Mouse (Mus musculus) midbrain, embryonic 12.5 days (tissue): ENCODE measurements around the gene Vps33a. TPM values are rescaled to one million over a fixed set of nuclear protein-coding genes. Genes with fewer than 3 reads are reported as not detected.
A peak's percentile ranks its signal among the peaks of the same experiment; 100 is the strongest.

ENCODE experiments used
- ATAC-seq: fragments of 200-750 bp; cut with Nextera tagmentation; 2 replicates; pipeline ENCODE4 v1.8.0; 2017; ENCODE audit warnings: low read depth, moderate TSS enrichment, moderate library complexity; ENCODE audit not compliant: low FRiP score
- H3K27ac ChIP-seq: fragments of 300-500 bp; sonication (generic); replicated peaks from 2 replicates; pipeline ENCODE4 v1.5.1; 2016; ENCODE audit warnings: mild to moderate bottlenecking
- H3K27me3 ChIP-seq: fragments of 300-500 bp; sonication (generic); 2 replicates; pipeline ENCODE4 v1.6.1; 2016; ENCODE audit warnings: mild to moderate bottlenecking
- H3K36me3 ChIP-seq: fragments of 300-500 bp; sonication (generic); 2 replicates; pipeline ENCODE4 v1.6.1; 2016
- H3K4me1 ChIP-seq: fragments of 300-500 bp; sonication (generic); 2 replicates; pipeline ENCODE4 v1.6.1; 2016
- H3K4me2 ChIP-seq: fragments of 300-500 bp; sonication (generic); replicated peaks from 2 replicates; pipeline ENCODE4 v1.6.1; 2016; ENCODE audit warnings: mild to moderate bottlenecking, moderate library complexity
- H3K4me3 ChIP-seq: fragments of 300-500 bp; sonication (generic); 2 replicates; pipeline ENCODE4 v1.5.1; 2016; ENCODE audit warnings: mild to moderate bottlenecking
- H3K9ac ChIP-seq: fragments of 300-500 bp; sonication (generic); replicated peaks from 2 replicates; pipeline ENCODE4 v1.6.1; 2016; ENCODE audit warnings: mild to moderate bottlenecking, moderate library complexity
- H3K9me3 ChIP-seq: fragments of 300-500 bp; sonication (generic); 2 replicates; pipeline ENCODE4 v1.6.1; 2016; ENCODE audit warnings: mild to moderate bottlenecking
- WGBS: fragments of 180-500 bp; shearing (Covaris S2); methylation state at CpG from one replicate; pipeline ENCODE4 v1.1.7; 2016; 5-methylcytosine and 5-hydroxymethylcytosine counted together
- polyA plus RNA-seq: library from polyadenylated mRNA; unstranded; fragments of >200 nt; fragmentation: Nextera tagmentation; extraction: Ambion mirVana; gene quantifications from 2 replicates; pipeline ENCODE4 v1.2.1, GENCODE M21; 2016

Vps33a gene
- polyA plus RNA-seq = 39.7 and 40.4 TPM in 2 replicates

DNA sequence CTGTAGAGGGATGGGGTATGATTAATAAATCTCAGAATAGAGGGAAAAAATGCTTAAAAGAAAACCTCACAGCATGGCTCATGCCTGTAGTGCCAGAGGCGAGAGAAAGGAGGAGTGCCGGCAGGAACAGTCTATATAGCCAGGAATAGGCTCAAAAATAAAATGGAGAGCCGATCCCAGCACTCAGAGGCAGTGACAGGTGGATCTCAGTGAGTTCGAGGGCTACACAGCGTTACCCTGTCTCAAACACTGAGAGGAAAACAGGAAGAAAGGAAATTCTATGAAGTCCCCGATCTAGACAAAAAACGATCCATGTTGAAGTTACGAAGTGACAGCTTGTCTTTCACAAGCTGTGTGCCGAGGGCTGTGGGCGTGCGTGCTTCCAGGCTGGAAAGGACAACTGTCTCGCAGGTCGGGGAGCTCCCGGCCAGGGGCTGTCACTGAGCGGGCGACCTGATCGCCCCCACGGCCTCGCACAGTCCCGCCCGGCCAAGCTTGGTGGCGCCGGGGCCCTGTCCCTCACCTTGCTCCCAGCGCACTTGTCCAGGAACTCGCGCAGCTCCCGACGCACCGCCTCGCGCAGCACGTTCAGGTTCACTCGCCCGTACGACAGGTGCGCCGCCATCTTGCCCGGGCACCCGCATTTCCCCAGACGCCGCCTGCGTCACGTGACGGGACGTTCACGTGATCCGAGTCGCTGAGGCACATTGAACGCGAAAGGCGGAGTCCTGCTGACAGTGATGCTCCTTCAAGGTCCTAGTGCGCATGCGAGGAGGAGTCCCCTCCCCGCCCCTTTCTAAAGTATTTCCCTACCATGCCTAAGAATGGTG lies at the start of gene Vps33a:
Gene Vps33a, minus strand, starts transcription at position 682 of the 830 bp plus-strand sequence.
- no peaks in the 10 kb centered on the region for H3K27me3 ChIP-seq
- no peak within 1 kb of the TSS; the same call in 1 of the 2 replicates for H3K27ac ChIP-seq
- H3K4me1 ChIP-seq = peaks cover 11% of the 10 kb centered on the region
- under 1% methylated on average over 54 of the region's 54 CpGs for WGBS
- peak within 1 kb of the TSS; percentile 80 for H3K4me2 ChIP-seq
- no peaks in the 10 kb centered on the region for H3K9me3 ChIP-seq
- ATAC-seq = peak; percentile 93
- peak within 1 kb of the TSS; percentile 73 for H3K9ac ChIP-seq
- peak within 1 kb of the TSS; percentile 92 for H3K4me3 ChIP-seq
- H3K36me3 ChIP-seq = peaks cover 27% of the 10 kb centered on the region

- Histone ChIP-seq H3K4me1 (no peaks in the 10 kb centered on the region), H3K4me3 (no peak overlapping the region), H3K9me3 (no peaks in the 10 kb centered on the region), H3K4me2 (no peak overlapping the region), H3K36me3 (peaks cover 42% of the 10 kb centered on the region), H3K9ac (no peak overlapping the region), H3K27me3 (no peaks in the 10 kb centered on the region), H3K27ac (no peak overlapping the region)
- ATAC-seq = no peak
- WGBS = 55% methylated on average over 13 of the region's 13 CpGs
Observed at GRCm38 (mm10) chr5:123622421-123622820, 49.6 kb upstream of the Vps33a start.

DNA sequence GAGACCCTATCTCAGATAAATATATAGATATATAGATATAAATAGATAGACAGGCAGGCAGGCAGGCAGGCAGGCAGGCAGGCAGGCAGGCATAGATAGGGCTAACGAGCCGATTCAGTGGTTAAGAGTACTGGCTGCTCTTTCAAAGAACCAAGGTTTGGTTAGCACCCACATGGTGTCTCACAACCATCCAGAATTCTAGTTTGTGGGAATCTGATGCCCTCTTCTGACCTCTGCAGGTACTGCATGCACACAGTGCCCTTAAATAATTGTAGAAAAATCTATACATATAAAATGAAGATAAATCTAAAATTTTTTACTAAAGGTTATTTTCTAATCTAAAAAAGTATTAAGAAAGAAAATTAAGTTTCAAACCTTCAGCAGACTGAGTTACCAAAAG lies 45.7 kb upstream of the Vps33a start:
- ATAC-seq = no peak
- WGBS = 82% methylated on average over 2 of the region's 2 CpGs
- Histone ChIP-seq H3K4me1 (no peaks in the 10 kb centered on the region), H3K4me3 (no peak overlapping the region), H3K9me3 (no peaks in the 10 kb centered on the region), H3K36me3 (peaks cover 68% of the 10 kb centered on the region), H3K9ac (no peak overlapping the region), H3K27ac (no peak overlapping the region), H3K4me2 (no peak overlapping the region), H3K27me3 (no peaks in the 10 kb centered on the region)

GRCm38 (mm10) chr5:123614246-123614645 lies 41.4 kb upstream of the Vps33a start:
- no peak overlapping the region for H3K9ac ChIP-seq
- H3K9me3 ChIP-seq = no peaks in the 10 kb centered on the region
- H3K4me3 ChIP-seq = no peak overlapping the region
- no peaks in the 10 kb centered on the region for H3K27me3 ChIP-seq
- no peak overlapping the region for H3K4me2 ChIP-seq
- H3K27ac ChIP-seq = no peak overlapping the region
- no peaks in the 10 kb centered on the region for H3K4me1 ChIP-seq
- WGBS = 95% methylated on average over 24 of the region's 24 CpGs
- H3K36me3 ChIP-seq = peaks cover 78% of the 10 kb centered on the region
- ATAC-seq = no peak

GRCm38 (mm10) chr5:123609843-123610242 lies 37.0 kb upstream of the Vps33a start:
- no peak overlapping the region for H3K4me2 ChIP-seq
- no peak overlapping the region for H3K4me3 ChIP-seq
- no peaks in the 10 kb centered on the region for H3K9me3 ChIP-seq
- H3K4me1 ChIP-seq = no peaks in the 10 kb centered on the region
- no peak for ATAC-seq
- 32% methylated on average over 4 of the region's 4 CpGs for WGBS
- H3K27me3 ChIP-seq = no peaks in the 10 kb centered on the region
- no peak overlapping the region for H3K9ac ChIP-seq
- H3K36me3 ChIP-seq = peaks cover 86% of the 10 kb centered on the region
- no peak overlapping the region for H3K27ac ChIP-seq

DNA sequence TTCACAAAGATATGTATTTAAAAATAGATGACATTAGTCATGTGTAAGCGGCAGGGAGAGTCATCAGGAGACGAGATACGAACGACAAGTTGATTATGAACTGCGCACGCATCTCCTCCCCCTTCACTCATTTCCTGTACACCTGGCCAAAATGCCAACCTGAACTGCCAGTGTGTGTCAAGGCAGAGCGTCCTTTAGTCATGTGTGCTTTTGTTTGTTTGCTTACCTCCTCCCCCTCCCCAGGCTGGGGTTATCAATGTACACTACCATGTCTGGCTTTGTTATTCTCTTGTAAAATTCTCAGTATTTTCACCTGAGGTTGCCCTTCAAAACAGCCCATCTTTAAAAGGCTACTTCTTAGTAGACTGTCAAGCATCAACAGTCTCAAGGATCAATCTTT lies 36.6 kb upstream of the Vps33a start:
- H3K36me3 ChIP-seq = peaks cover 83% of the 10 kb centered on the region
- H3K4me2 ChIP-seq = no peak overlapping the region
- H3K27me3 ChIP-seq = no peaks in the 10 kb centered on the region
- no peaks in the 10 kb centered on the region for H3K4me1 ChIP-seq
- no peak overlapping the region for H3K27ac ChIP-seq
- no peaks in the 10 kb centered on the region for H3K9me3 ChIP-seq
- ATAC-seq = no peak
- WGBS = 97% methylated on average over 7 of the region's 7 CpGs
- no peak overlapping the region for H3K9ac ChIP-seq
- H3K4me3 ChIP-seq = no peak overlapping the region

- WGBS = 72% methylated on average over 3 of the region's 3 CpGs
- H3K4me3 ChIP-seq = no peak overlapping the region
- no peak overlapping the region for H3K4me2 ChIP-seq
- H3K9me3 ChIP-seq = no peaks in the 10 kb centered on the region
- no peak for ATAC-seq
- H3K27ac ChIP-seq = no peak overlapping the region
- no peaks in the 10 kb centered on the region for H3K4me1 ChIP-seq
- H3K9ac ChIP-seq = no peak overlapping the region
- peaks cover 75% of the 10 kb centered on the region for H3K36me3 ChIP-seq
- H3K27me3 ChIP-seq = no peaks in the 10 kb centered on the region
Observed at GRCm38 (mm10) chr5:123607211-123607669, 34.4 kb upstream of the Vps33a start.

GRCm38 (mm10) chr5:123603496-123603895 lies 30.7 kb upstream of the Vps33a start:
- Histone ChIP-seq H3K27me3 (no peaks in the 10 kb centered on the region), H3K4me1 (no peaks in the 10 kb centered on the region), H3K9me3 (no peaks in the 10 kb centered on the region), H3K36me3 (peaks cover 71% of the 10 kb centered on the region), H3K27ac (no peak overlapping the region), H3K4me2 (no peak overlapping the region), H3K4me3 (no peak overlapping the region), H3K9ac (no peak overlapping the region)
- 59% methylated on average over 11 of the region's 11 CpGs for WGBS
- no peak for ATAC-seq

GRCm38 (mm10) chr5:123602174-123602573 lies 29.3 kb upstream of the Vps33a start:
- 94% methylated on average over 6 of the region's 6 CpGs for WGBS
- H3K36me3 ChIP-seq = peaks cover 66% of the 10 kb centered on the region
- no peaks in the 10 kb centered on the region for H3K27me3 ChIP-seq

GRCm38 (mm10) chr5:123599319-123599718 lies 26.5 kb upstream of the Vps33a start:
- Histone ChIP-seq H3K9ac (no peak overlapping the region), H3K4me1 (no peaks in the 10 kb centered on the region), H3K36me3 (peaks cover 57% of the 10 kb centered on the region), H3K4me3 (no peak overlapping the region), H3K9me3 (no peaks in the 10 kb centered on the region), H3K27ac (no peak overlapping the region), H3K4me2 (no peak overlapping the region), H3K27me3 (no peaks in the 10 kb centered on the region)
- 41% methylated on average over 6 of the region's 6 CpGs for WGBS
- no peak for ATAC-seq

More at GRCm38 (mm10) chr5:123602174-123602573, 29.3 kb upstream of the Vps33a start:
- ATAC-seq = no peak
- H3K4me1 ChIP-seq = no peaks in the 10 kb centered on the region
- no peaks in the 10 kb centered on the region for H3K9me3 ChIP-seq
- H3K9ac ChIP-seq = no peak overlapping the region
- no peak overlapping the region for H3K4me3 ChIP-seq
- H3K27ac ChIP-seq = no peak overlapping the region
- no peak overlapping the region for H3K4me2 ChIP-seq

GRCm38 (mm10) chr5:123593622-123594280 lies 20.9 kb upstream of the Vps33a start:
- Histone ChIP-seq H3K36me3 (peaks cover 56% of the 10 kb centered on the region), H3K4me3 (no peak overlapping the region), H3K27ac (no peak overlapping the region), H3K4me2 (no peak overlapping the region), H3K9ac (no peak overlapping the region), H3K4me1 (no peaks in the 10 kb centered on the region), H3K9me3 (no peaks in the 10 kb centered on the region), H3K27me3 (no peaks in the 10 kb centered on the region)
- 81% methylated on average over 10 of the region's 10 CpGs for WGBS
- no peak for ATAC-seq

- Histone ChIP-seq H3K4me3 (no peak overlapping the region), H3K9ac (no peak overlapping the region), H3K27ac (no peak overlapping the region), H3K9me3 (no peaks in the 10 kb centered on the region), H3K4me1 (no peaks in the 10 kb centered on the region), H3K4me2 (no peak overlapping the region), H3K36me3 (peaks cover 53% of the 10 kb centered on the region), H3K27me3 (no peaks in the 10 kb centered on the region)
- 85% methylated on average over 6 of the region's 6 CpGs for WGBS
- no peak for ATAC-seq
Observed at GRCm38 (mm10) chr5:123580043-123580442, 7.2 kb upstream of the Vps33a start.
